Mouse (Mus musculus) liver, embryonic 11.5 days (tissue): Measurements from ENCODE around the gene Fhl2. TPM values are rescaled to one million over a fixed set of nuclear protein-coding genes. Genes with fewer than 3 reads are reported as not detected.

Experiments
- ATAC-seq: fragments of 200-750 bp; cut with Nextera tagmentation; replicated peaks from 2 replicates; pipeline ENCODE4 v1.8.0; 2017; ENCODE audit warnings: moderate number of reproducible peaks, mild to moderate bottlenecking, moderate TSS enrichment, moderate library complexity; ENCODE audit not compliant: low FRiP score
- DNase-seq: peaks from one replicate; pipeline ENCODE4 v3.0.0-alpha.2; 2017; ENCODE audit warnings: low spot score
- H3K27ac ChIP-seq: fragments of 300-500 bp; sonication (generic); 2 replicates; pipeline ENCODE4 v1.5.1; 2014; ENCODE audit warnings: mild to moderate bottlenecking, low read depth, low read length, control low read depth
- H3K27me3 ChIP-seq: fragments of 300-500 bp; sonication (generic); replicated peaks from 2 replicates; pipeline ENCODE4 v1.6.1; 2014; ENCODE audit warnings: low read length, mixed read lengths; ENCODE audit not compliant: control insufficient read depth, insufficient read depth
- H3K36me3 ChIP-seq: fragments of 300-500 bp; sonication (generic); 2 replicates; pipeline ENCODE4 v1.6.1; 2014; ENCODE audit warnings: mild to moderate bottlenecking, low read length, moderate library complexity, mixed read lengths; ENCODE audit not compliant: control insufficient read depth, insufficient read depth
- H3K4me1 ChIP-seq: fragments of 300-500 bp; sonication (generic); replicated peaks from 2 replicates; pipeline ENCODE4 v1.6.1; 2014; ENCODE audit warnings: low read length, mixed read lengths; ENCODE audit not compliant: control insufficient read depth, insufficient read depth
- H3K4me2 ChIP-seq: fragments of 300-500 bp; sonication (generic); 2 replicates; pipeline ENCODE4 v1.6.1; 2014; ENCODE audit warnings: mild to moderate bottlenecking, control low read depth, moderate library complexity
- H3K4me3 ChIP-seq: fragments of 300-500 bp; sonication (generic); 2 replicates; pipeline ENCODE4 v1.5.1; 2014; ENCODE audit warnings: low read depth, low read length, control low read depth
- H3K9ac ChIP-seq: fragments of 300-500 bp; sonication (generic); 2 replicates; pipeline ENCODE4 v1.6.1; 2014; ENCODE audit warnings: low read depth, low read length, control low read depth
- H3K9me3 ChIP-seq: fragments of 300-500 bp; sonication (generic); 2 replicates; pipeline ENCODE4 v1.6.1; 2016; ENCODE audit warnings: low read length, inconsistent platforms, mixed read lengths; ENCODE audit not compliant: control insufficient read depth
- WGBS: fragments of 180-500 bp; shearing (Covaris S2); extraction: QIAGEN DNeasy Blood & Tissue Kit; methylation state at CpG from one replicate; pipeline ENCODE4 v1.1.7; 2014; 5-methylcytosine and 5-hydroxymethylcytosine counted together
- polyA plus RNA-seq: library from polyadenylated mRNA; unstranded; fragments of >200 nt; fragmentation: Nextera tagmentation; extraction: Ambion mirVana; gene quantifications from 2 replicates; pipeline ENCODE4 v1.2.1, GENCODE M21; 2014

Gene Fhl2
- polyA plus RNA-seq: 6.1 and 9.3 TPM in 2 replicates

GRCm38 (mm10) chr1:43196661-43197241 is at the start of gene Fhl2:
Fhl2 (minus strand) TSS chr1:43196984.
- H3K9me3 ChIP-seq: no peaks in the 10 kb centered on the region
- H3K4me1 ChIP-seq: no peaks in the 10 kb centered on the region
- DNase-seq (no peak), ATAC-seq (no peak)
- H3K4me2 ChIP-seq: no peak within 1 kb of the TSS
- no peaks in the 10 kb centered on the region for H3K27me3 ChIP-seq
- H3K4me3 ChIP-seq: no peak within 1 kb of the TSS
- H3K27ac ChIP-seq: no peak within 1 kb of the TSS; the same call in 1 of the 2 replicates
- 65% methylated on average over 5 of the region's 5 CpGs for WGBS
- H3K9ac ChIP-seq: no peak within 1 kb of the TSS
- no peaks in the 10 kb centered on the region for H3K36me3 ChIP-seq

GRCm38 (mm10) chr1:43245014-43245413 is 48.2 kb upstream of the Fhl2 start:
- no peak overlapping the region for H3K4me2 ChIP-seq
- H3K4me3 ChIP-seq: no peak overlapping the region
- DNase-seq (no peak), ATAC-seq (no peak)
- H3K27ac ChIP-seq: no peak overlapping the region
- WGBS: 77% methylated on average over 2 of the region's 2 CpGs
- H3K27me3 ChIP-seq: no peaks in the 10 kb centered on the region
- H3K4me1 ChIP-seq: no peaks in the 10 kb centered on the region
- H3K36me3 ChIP-seq: no peaks in the 10 kb centered on the region
- no peak overlapping the region for H3K9ac ChIP-seq
- H3K9me3 ChIP-seq: no peaks in the 10 kb centered on the region

- H3K36me3 ChIP-seq: no peaks in the 10 kb centered on the region
- WGBS: 40% methylated on average over 2 of the region's 2 CpGs
- ATAC-seq: no peak
- H3K27me3 ChIP-seq: no peaks in the 10 kb centered on the region
- H3K27ac ChIP-seq: no peak overlapping the region
- H3K9ac ChIP-seq: no peak overlapping the region
- no peak for DNase-seq
- no peak overlapping the region for H3K4me3 ChIP-seq
- H3K4me1 ChIP-seq: no peaks in the 10 kb centered on the region
- no peaks in the 10 kb centered on the region for H3K9me3 ChIP-seq
- H3K4me2 ChIP-seq: no peak overlapping the region
Measured at GRCm38 (mm10) chr1:43241208-43241607, 44.4 kb upstream of the Fhl2 start.

- no peak overlapping the region for H3K27ac ChIP-seq
Measured at GRCm38 (mm10) chr1:43239796-43240313, 43.1 kb upstream of the Fhl2 start.

GRCm38 (mm10) chr1:43238471-43238870 is 41.7 kb upstream of the Fhl2 start:
- ATAC-seq: no peak
- Histone ChIP-seq H3K36me3 (no peaks in the 10 kb centered on the region), H3K9me3 (no peaks in the 10 kb centered on the region), H3K27ac (no peak overlapping the region), H3K4me1 (no peaks in the 10 kb centered on the region), H3K27me3 (no peaks in the 10 kb centered on the region), H3K9ac (no peak overlapping the region), H3K4me3 (no peak overlapping the region), H3K4me2 (no peak overlapping the region)
- DNase-seq: no peak
- 66% methylated on average over 2 of the region's 2 CpGs for WGBS

More at GRCm38 (mm10) chr1:43239796-43240313, 43.1 kb upstream of the Fhl2 start:
- 76% methylated on average over 2 of the region's 2 CpGs for WGBS
- H3K4me1 ChIP-seq: no peaks in the 10 kb centered on the region
- no peaks in the 10 kb centered on the region for H3K36me3 ChIP-seq
- no peaks in the 10 kb centered on the region for H3K9me3 ChIP-seq
- H3K4me3 ChIP-seq: no peak overlapping the region
- ATAC-seq: no peak
- H3K9ac ChIP-seq: no peak overlapping the region
- DNase-seq: no peak
- no peaks in the 10 kb centered on the region for H3K27me3 ChIP-seq
- no peak overlapping the region for H3K4me2 ChIP-seq

- no peak overlapping the region for H3K27ac ChIP-seq
- no peak for ATAC-seq
- 74% methylated on average over 3 of the region's 3 CpGs for WGBS
Measured at GRCm38 (mm10) chr1:43237360-43238235, 40.8 kb upstream of the Fhl2 start.

GRCm38 (mm10) chr1:43225531-43226151 is 28.9 kb upstream of the Fhl2 start:
- Histone ChIP-seq H3K9me3 (no peaks in the 10 kb centered on the region), H3K27ac (no peak overlapping the region), H3K4me1 (no peaks in the 10 kb centered on the region), H3K4me3 (no peak overlapping the region), H3K27me3 (no peaks in the 10 kb centered on the region), H3K36me3 (no peaks in the 10 kb centered on the region), H3K9ac (no peak overlapping the region), H3K4me2 (no peak overlapping the region)
- 71% methylated on average over 8 of the region's 8 CpGs for WGBS
- no peak for DNase-seq
- no peak for ATAC-seq

More at GRCm38 (mm10) chr1:43237360-43238235, 40.8 kb upstream of the Fhl2 start:
- no peak overlapping the region for H3K4me2 ChIP-seq
- H3K9ac ChIP-seq: no peak overlapping the region
- no peaks in the 10 kb centered on the region for H3K4me1 ChIP-seq
- no peaks in the 10 kb centered on the region for H3K27me3 ChIP-seq
- no peaks in the 10 kb centered on the region for H3K9me3 ChIP-seq
- DNase-seq: no peak
- H3K36me3 ChIP-seq: no peaks in the 10 kb centered on the region
- H3K4me3 ChIP-seq: no peak overlapping the region

GRCm38 (mm10) chr1:43224943-43225342 is 28.2 kb upstream of the Fhl2 start:
- H3K27me3 ChIP-seq: no peaks in the 10 kb centered on the region
- no peaks in the 10 kb centered on the region for H3K9me3 ChIP-seq
- ATAC-seq (no peak), DNase-seq (no peak)
- H3K36me3 ChIP-seq: no peaks in the 10 kb centered on the region
- 69% methylated on average over 4 of the region's 4 CpGs for WGBS
- no peaks in the 10 kb centered on the region for H3K4me1 ChIP-seq
- H3K9ac ChIP-seq: no peak overlapping the region
- no peak overlapping the region for H3K27ac ChIP-seq
- H3K4me3 ChIP-seq: no peak overlapping the region
- no peak overlapping the region for H3K4me2 ChIP-seq
